Mouse (Mus musculus) embryo, embryonic 10.5 days (tissue): Measurements from ENCODE around the gene Glt6d1.
A peak's percentile ranks its signal among the peaks of the same experiment; 100 is the strongest.
"Not testable (repeated sequence)": the region's sequence is repeated elsewhere in the genome, so short reads cannot be mapped to it uniquely, and the experiment has no call there.

Experiments used
- DNase-seq: peaks from one replicate; pipeline ENCODE4 v3.0.0-alpha.2; 2015; ENCODE audit warnings: low spot score

Gene Glt6d1

GRCm38 (mm10) chr2:25815748-25816147 lies at the start of gene Glt6d1:
TSS of gene Glt6d1 (minus strand) at chr2:25815848.
- DNase-seq: not testable (repeated sequence)

GRCm38 (mm10) chr2:25865412-25865811 lies 49.8 kb upstream of the Glt6d1 start:
- DNase-seq: no peak

- peak; percentile 26 for DNase-seq
These were observed 48.6 kb upstream of the Glt6d1 start for GRCm38 (mm10) chr2:25864230-25864629.

GRCm38 (mm10) chr2:25863337-25864131 lies 47.9 kb upstream of the Glt6d1 start, which contains the start of gene Kcnt1:
TSS of gene Kcnt1 (plus strand) at chr2:25863734.
- DNase-seq: peak; percentile 34

GRCm38 (mm10) chr2:25862696-25863270 lies 47.1 kb upstream of the Glt6d1 start:
- no peak for DNase-seq

- DNase-seq: no peak
These were observed 46.4 kb upstream of the Glt6d1 start for GRCm38 (mm10) chr2:25862038-25862437.

- no peak for DNase-seq
These were observed 44.2 kb upstream of the Glt6d1 start for GRCm38 (mm10) chr2:25859891-25860290.

- no peak for DNase-seq
These were observed 38.4 kb upstream of the Glt6d1 start for GRCm38 (mm10) chr2:25853998-25854397.

- no peak for DNase-seq
These were observed 37.0 kb upstream of the Glt6d1 start for GRCm38 (mm10) chr2:25852626-25853025.

- peak; percentile 53 for DNase-seq
These were observed 34.7 kb upstream of the Glt6d1 start for GRCm38 (mm10) chr2:25850330-25850729.

- DNase-seq: no peak
These were observed 31.6 kb upstream of the Glt6d1 start, which contains the start of gene Sohlh1 for GRCm38 (mm10) chr2:25847226-25847625. TSS of gene Sohlh1 (minus strand) at chr2:25847248.

GRCm38 (mm10) chr2:25846516-25846915 lies 30.9 kb upstream of the Glt6d1 start:
- DNase-seq: no peak

GRCm38 (mm10) chr2:25844097-25844496 lies 28.4 kb upstream of the Glt6d1 start:
- DNase-seq: no peak

GRCm38 (mm10) chr2:25842758-25843157 lies 27.1 kb upstream of the Glt6d1 start:
- no peak for DNase-seq

- DNase-seq: no peak
These were observed 26.5 kb upstream of the Glt6d1 start for GRCm38 (mm10) chr2:25842161-25842560.

- peak; percentile 81 for DNase-seq
These were observed 20.6 kb upstream of the Glt6d1 start for GRCm38 (mm10) chr2:25836291-25836690.

GRCm38 (mm10) chr2:25830786-25831185 lies 15.1 kb upstream of the Glt6d1 start:
- no peak for DNase-seq

- no peak for DNase-seq
These were observed 12.8 kb upstream of the Glt6d1 start for GRCm38 (mm10) chr2:25828344-25828947.

- no peak for DNase-seq
These were observed 9.1 kb upstream of the Glt6d1 start for GRCm38 (mm10) chr2:25824751-25825150.

- DNase-seq: no peak
These were observed 7.2 kb upstream of the Glt6d1 start, which contains the start of gene Lcn9 for GRCm38 (mm10) chr2:25822806-25823205. TSS of gene Lcn9 (plus strand) at chr2:25823153.

GRCm38 (mm10) chr2:25813364-25813763 lies 2.3 kb downstream of the Glt6d1 start:
- DNase-seq: no peak

GRCm38 (mm10) chr2:25811711-25812110 lies 3.9 kb downstream of the Glt6d1 start:
- DNase-seq: no peak

- no peak for DNase-seq
These were observed 17.6 kb downstream of the Glt6d1 start for GRCm38 (mm10) chr2:25798065-25798464.
